Mouse (Mus musculus) CH12.LX (cell line): ENCODE results near the gene Setdb2. TPM values are rescaled to one million over a fixed set of nuclear protein-coding genes. Genes with fewer than 3 reads are reported as not detected.

Experiments used
- DNase-seq: peaks from one replicate; pipeline ENCODE4 v3.0.0-alpha.2; 2013; ENCODE audit errors: extremely low read depth
- H3K27ac ChIP-seq: 2 replicates; pipeline ENCODE4 v1.5.1; 2012; ENCODE audit warnings: low read depth, mild to moderate bottlenecking, control low read depth, moderate library complexity; ENCODE audit not compliant: insufficient read depth
- H3K27me3 ChIP-seq: replicated peaks from 2 replicates; pipeline ENCODE3; 2012; ENCODE audit warnings: inconsistent platforms
- H3K36me3 ChIP-seq, 2 experiments: replicated peaks in 1 of 2; 2 replicates each; pipeline versions ENCODE3 to v1.6.1; 2012; ENCODE audit warnings: inconsistent platforms in 1 of 2, low read length in 1 of 2, mild to moderate bottlenecking in 1 of 2, mixed read lengths in 1 of 2, moderate library complexity in 1 of 2; ENCODE audit not compliant: control insufficient read depth in 1 of 2, insufficient read depth in 1 of 2
- H3K4me1 ChIP-seq, 2 experiments: 2 replicates each; pipeline ENCODE4 v1.6.1; 2012; ENCODE audit warnings: inconsistent platforms in 1 of 2, moderate library complexity in 1 of 2; ENCODE audit not compliant: insufficient read depth in 2 of 2, control insufficient read depth in 1 of 2
- H3K4me2 ChIP-seq: 2 replicates; pipeline ENCODE4 v1.6.1; 2012; ENCODE audit warnings: low read depth, mild to moderate bottlenecking, control low read depth; ENCODE audit not compliant: poor library complexity, insufficient read depth, severe bottlenecking
- H3K4me3 ChIP-seq, 3 experiments: fragments of 150-350 bp in 1 of 3; sonication (generic) in 1 of 3; replicated peaks in 1 of 3; 2 replicates each; pipeline versions ENCODE3 to v1.5.1; 2011 to 2012; ENCODE audit warnings: low read depth in 2 of 3, low read length in 2 of 3, mild to moderate bottlenecking in 2 of 3, moderate library complexity in 2 of 3, control low read depth in 1 of 3, improper control_type of control experiment in 1 of 3, inconsistent platforms in 1 of 3, mixed read lengths in 1 of 3; ENCODE audit not compliant: poor library complexity in 1 of 3
- H3K79me2 ChIP-seq: replicated peaks from 2 replicates; pipeline ENCODE4 v1.6.1; 2012; ENCODE audit warnings: mild to moderate bottlenecking, moderate library complexity; ENCODE audit not compliant: control insufficient read depth, poor library complexity, insufficient read depth, severe bottlenecking; ENCODE audit errors: extremely low read depth
- H3K9ac ChIP-seq: 2 replicates; pipeline ENCODE4 v1.6.1; 2012; ENCODE audit warnings: low read depth, mild to moderate bottlenecking, control low read depth, moderate library complexity; ENCODE audit not compliant: insufficient read depth
- H3K9me3 ChIP-seq: replicated peaks from 2 replicates; pipeline ENCODE3; 2012; ENCODE audit warnings: low read length, inconsistent platforms, mixed read lengths
- BHLHE40 ChIP-seq: IDR thresholded peaks from 2 replicates; pipeline ENCODE4 v1.6.1; 2011; ENCODE audit warnings: mild to moderate bottlenecking, low read depth, low read length, improper control_type of control experiment
- E2F4 ChIP-seq: IDR thresholded peaks from 2 replicates; pipeline ENCODE4 v1.6.1; 2011; ENCODE audit warnings: low read depth, low read length, improper control_type of control experiment; ENCODE audit not compliant: insufficient replicate concordance
- ELF1 ChIP-seq: IDR thresholded peaks from 2 replicates; pipeline ENCODE4 v1.6.1; 2014; ENCODE audit warnings: low read depth, mild to moderate bottlenecking, inconsistent platforms, low read length, improper control_type of control experiment
- ETS1 ChIP-seq: conservative IDR thresholded peaks from 2 replicates; pipeline ENCODE4 v1.6.1; 2012; ENCODE audit warnings: low read depth, mild to moderate bottlenecking, inconsistent platforms, low read length, improper control_type of control experiment, moderate library complexity
- GABPA ChIP-seq: IDR thresholded peaks from 2 replicates; pipeline ENCODE4 v1.6.1; 2012; ENCODE audit warnings: low read depth, low read length, improper control_type of control experiment, inconsistent platforms; ENCODE audit not compliant: insufficient replicate concordance
- HCFC1 ChIP-seq: IDR thresholded peaks from 2 replicates; pipeline ENCODE4 v1.6.1; 2012; ENCODE audit warnings: low read depth, mild to moderate bottlenecking, inconsistent platforms, low read length, improper control_type of control experiment
- KAT2A ChIP-seq: IDR thresholded peaks from 2 replicates; pipeline ENCODE4 v1.6.1; 2012; ENCODE audit warnings: low read length, improper control_type of control experiment, inconsistent platforms; ENCODE audit not compliant: insufficient replicate concordance
- MAFK ChIP-seq: IDR thresholded peaks from 2 replicates; pipeline ENCODE4 v1.6.1; 2011; ENCODE audit warnings: low read length, improper control_type of control experiment; ENCODE audit not compliant: insufficient replicate concordance
- MAX ChIP-seq: IDR thresholded peaks from 2 replicates; pipeline ENCODE4 v1.6.1; 2011; ENCODE audit warnings: low read length, improper control_type of control experiment
- MAZ ChIP-seq: IDR thresholded peaks from 2 replicates; pipeline ENCODE4 v1.6.1; 2012; ENCODE audit warnings: low read depth, mild to moderate bottlenecking, inconsistent platforms, low read length, improper control_type of control experiment, moderate library complexity
- MXI1 ChIP-seq: IDR thresholded peaks from 2 replicates; pipeline ENCODE4 v1.6.1; 2011; ENCODE audit warnings: mild to moderate bottlenecking, low read depth, low read length, improper control_type of control experiment
- MYC ChIP-seq: IDR thresholded peaks from 2 replicates; pipeline ENCODE4 v1.6.1; 2011; ENCODE audit warnings: low read depth, mild to moderate bottlenecking, improper control_type of control experiment, low read length
- NELFE ChIP-seq: IDR thresholded peaks from 2 replicates; pipeline ENCODE4 v1.6.1; 2011; ENCODE audit warnings: low read depth, low read length, improper control_type of control experiment
- PAX5 ChIP-seq: IDR thresholded peaks from 2 replicates; pipeline ENCODE4 v1.6.1; 2012; ENCODE audit warnings: low read length, inconsistent platforms, mixed read lengths
- POLR2A ChIP-seq: IDR thresholded peaks from 2 replicates; pipeline ENCODE4 v1.6.1; 2011; ENCODE audit warnings: low read depth, mild to moderate bottlenecking, improper control_type of control experiment, low read length
- RAD21 ChIP-seq: IDR thresholded peaks from 2 replicates; pipeline ENCODE4 v1.6.1; 2011; ENCODE audit warnings: low read depth, mild to moderate bottlenecking, low read length, improper control_type of control experiment, moderate library complexity
- RCOR1 ChIP-seq: conservative IDR thresholded peaks from 2 replicates; pipeline ENCODE4 v1.6.1; 2012; ENCODE audit warnings: low read depth, mild to moderate bottlenecking, inconsistent platforms, low read length, improper control_type of control experiment
- SIN3A ChIP-seq: IDR thresholded peaks from 2 replicates; pipeline ENCODE4 v1.6.1; 2012; ENCODE audit warnings: low read length, improper control_type of control experiment, inconsistent platforms
- SMC3 ChIP-seq: IDR thresholded peaks from 2 replicates; pipeline ENCODE4 v1.6.1; 2011; ENCODE audit warnings: low read depth, low read length, improper control_type of control experiment
- TBP ChIP-seq: conservative IDR thresholded peaks from 2 replicates; pipeline ENCODE4 v1.6.1; 2011; ENCODE audit warnings: low read depth, low read length, improper control_type of control experiment
- UBTF ChIP-seq: IDR thresholded peaks from 2 replicates; pipeline ENCODE4 v1.6.1; 2012; ENCODE audit warnings: low read depth, mild to moderate bottlenecking, inconsistent platforms, low read length, improper control_type of control experiment, moderate library complexity
- USF2 ChIP-seq: conservative IDR thresholded peaks from 2 replicates; pipeline ENCODE4 v1.6.1; 2011; ENCODE audit warnings: low read depth, low read length, improper control_type of control experiment
- ZC3H11A ChIP-seq: IDR thresholded peaks from 2 replicates; pipeline ENCODE4 v1.6.1; 2012; ENCODE audit warnings: low read depth, mild to moderate bottlenecking, inconsistent platforms, low read length, improper control_type of control experiment
- ZKSCAN1 ChIP-seq: IDR thresholded peaks from 2 replicates; pipeline ENCODE4 v1.6.1; 2012; ENCODE audit warnings: low read depth, inconsistent platforms, low read length, improper control_type of control experiment, borderline replicate concordance
- ZMIZ1 ChIP-seq: IDR thresholded peaks from 2 replicates; pipeline ENCODE4 v1.6.1; 2012; ENCODE audit warnings: low read depth, mild to moderate bottlenecking, inconsistent platforms, low read length, improper control_type of control experiment
- ZNF384 ChIP-seq: IDR thresholded peaks from 2 replicates; pipeline ENCODE4 v1.6.1; 2012; ENCODE audit warnings: low read depth, low read length, improper control_type of control experiment, inconsistent platforms
- dilution Hi-C: fragments of 300-500 bp; cut with MboI; formaldehyde crosslinking; loops from 2 replicates; pipeline ENCODE4 v1.14.3; 2020; ENCODE audit warnings: low sequenced_read_pairs; ENCODE audit not compliant: extremely low pct_unique_long_range_greater_than_20kb, extremely low pct_ligation_motif_present
- in situ Hi-C: fragments of 300-500 bp; cut with MboI; formaldehyde crosslinking; loops from 3 replicates; pipeline ENCODE4 v1.14.3; 2019; ENCODE audit warnings: low sequenced_read_pairs, low pct_ligation_motif_present, low pct_unique_long_range_greater_than_20kb, mixed read lengths
- polyA plus RNA-seq: library from polyadenylated mRNA; unstranded; fragments of >175 nt; gene quantifications from 2 replicates; pipeline ENCODE4 v1.2.1, GENCODE M21; 2012; ENCODE audit warnings: low read depth; ENCODE audit not compliant: insufficient read length
- total RNA-seq, 2 experiments: library from RNA; depleted of rRNA; stranded (reverse); fragments of 300-350 nt in 1 of 2; fragments of >200 nt in 1 of 2; gene quantifications; 2 replicates each; pipeline ENCODE4 v1.2.3; 2012 to 2014

Gene Setdb2
- total and polyA plus RNA-seq, 3 experiments: 13.3 to 37.3 (median 14.7) TPM

GRCm38 (mm10) chr14:59440558-59441471, at the start of gene Setdb2, which contains the start of gene Cab39l (continued):
- TF ChIP-seq RCOR1: no peak
- TF ChIP-seq, all 38 proteins: peak for 17

- DNase-seq: no peak
- Histone ChIP-seq H3K27ac (no peak overlapping the region), H3K9ac (no peak overlapping the region), H3K4me3 (no peak overlapping the region), H3K27me3 (no peaks in the 10 kb centered on the region), H3K9me3 (no peaks in the 10 kb centered on the region), H3K36me3 (peaks cover 0 to 10% of the 10 kb centered on the region in 2 experiments), H3K79me2 (no peaks in the 10 kb centered on the region), H3K4me2 (no peak overlapping the region), H3K4me1 (no peaks in the 10 kb centered on the region)
- dilution Hi-C loops: no loop called here
- in situ Hi-C loops: no loop called here
- no peak for TF ChIP-seq KAT2A
- TF ChIP-seq UBTF: no peak
- no peak for TF ChIP-seq ETS1
- no peak for TF ChIP-seq ZMIZ1
- no peak for TF ChIP-seq TBP
- no peak for TF ChIP-seq NELFE
- TF ChIP-seq PAX5: no peak
- TF ChIP-seq SMC3: no peak
- TF ChIP-seq ZKSCAN1: no peak
- TF ChIP-seq MAZ: no peak
- no peak for TF ChIP-seq HCFC1
- no peak for TF ChIP-seq RCOR1
- no peak for TF ChIP-seq MYC
- no peak for TF ChIP-seq POLR2A
- no peak for TF ChIP-seq BHLHE40
- no peak for TF ChIP-seq MXI1
These were observed 44.6 kb upstream of the Setdb2 start for GRCm38 (mm10) chr14:59485247-59485810.

GRCm38 (mm10) chr14:59478699-59479098, 38.0 kb upstream of the Setdb2 start:
- H3K9me3 ChIP-seq: no peaks in the 10 kb centered on the region
- no peaks in the 10 kb centered on the region for H3K27me3 ChIP-seq
- H3K4me1 ChIP-seq: peaks cover 0 to 6% of the 10 kb centered on the region in 2 experiments; a peak in 1 of 4 replicates
- H3K79me2 ChIP-seq: no peaks in the 10 kb centered on the region
- H3K27ac ChIP-seq: no peak overlapping the region
- dilution Hi-C loops (no loop called here), in situ Hi-C loops (no loop called here)
- DNase-seq: no peak
- no peak overlapping the region for H3K4me3 ChIP-seq
- H3K36me3 ChIP-seq: peaks cover 0 to 14% of the 10 kb centered on the region in 2 experiments
- no peak overlapping the region for H3K4me2 ChIP-seq
- no peak for TF ChIP-seq NELFE
- no peak for TF ChIP-seq MXI1
- TF ChIP-seq RAD21: no peak
- no peak for TF ChIP-seq GABPA
- no peak for TF ChIP-seq ZKSCAN1
- TF ChIP-seq ELF1: no peak
- TF ChIP-seq E2F4: no peak
- no peak for TF ChIP-seq MYC
- no peak for TF ChIP-seq MAFK
- TF ChIP-seq SIN3A: no peak
- no peak for TF ChIP-seq MAX
- no peak for TF ChIP-seq USF2
- TF ChIP-seq ZC3H11A: no peak
- no peak for TF ChIP-seq RCOR1
- no peak for TF ChIP-seq UBTF
- TF ChIP-seq KAT2A: no peak
- no peak for TF ChIP-seq POLR2A
- TF ChIP-seq TBP: no peak
- no peak for TF ChIP-seq ZNF384
- no peak overlapping the region for H3K9ac ChIP-seq
